Mouse (Mus musculus): ENCODE measurements around the gene Gm20715.

The Gm20715 gene

DNA sequence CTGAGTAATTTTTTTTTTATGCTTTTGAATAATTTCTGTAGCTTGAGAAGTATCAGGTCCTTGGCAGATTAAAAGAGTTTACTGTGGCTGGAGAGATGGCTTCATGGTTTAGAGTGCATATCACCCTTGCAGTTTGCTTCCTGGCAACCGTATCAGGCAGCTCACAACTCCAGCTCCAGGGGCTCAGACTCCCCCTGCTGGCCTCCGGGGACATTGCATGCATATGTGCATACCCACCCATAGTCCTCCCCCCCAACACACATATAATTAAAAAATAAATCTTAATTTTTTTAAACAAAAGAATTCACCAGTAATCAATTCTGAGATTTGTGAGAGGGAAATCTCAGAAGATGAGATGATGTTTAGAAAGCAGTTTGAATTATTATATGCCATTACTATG, 20.3 kb downstream of the Gm20715 start:
- peak; percentile 9 to 51 for DNase-seq

DNA sequence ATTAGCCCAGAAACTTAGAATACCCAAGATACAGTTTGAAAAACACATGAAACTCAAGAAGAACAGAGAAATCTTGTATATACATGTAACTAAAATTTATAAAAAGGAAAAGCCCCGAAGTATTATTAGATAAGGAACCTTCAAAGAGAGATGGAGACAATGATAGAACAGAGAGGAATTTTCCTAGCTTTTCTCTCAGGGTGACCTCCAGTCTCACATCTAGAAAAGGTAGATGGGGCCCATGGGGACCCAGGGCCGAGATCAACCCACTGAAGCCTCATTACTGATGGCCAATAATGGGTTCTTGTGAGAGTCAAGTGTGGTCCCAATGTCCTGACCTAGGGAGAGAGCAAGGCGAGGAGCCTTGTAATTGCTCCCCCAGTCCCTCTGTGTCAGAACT, 28.3 kb downstream of the Gm20715 start, which contains the start of gene Olfr1344:
Gene Olfr1344, plus strand, starts transcription at position 301 of the 400 bp plus-strand sequence.
- DNase-seq, result no peak

DNA sequence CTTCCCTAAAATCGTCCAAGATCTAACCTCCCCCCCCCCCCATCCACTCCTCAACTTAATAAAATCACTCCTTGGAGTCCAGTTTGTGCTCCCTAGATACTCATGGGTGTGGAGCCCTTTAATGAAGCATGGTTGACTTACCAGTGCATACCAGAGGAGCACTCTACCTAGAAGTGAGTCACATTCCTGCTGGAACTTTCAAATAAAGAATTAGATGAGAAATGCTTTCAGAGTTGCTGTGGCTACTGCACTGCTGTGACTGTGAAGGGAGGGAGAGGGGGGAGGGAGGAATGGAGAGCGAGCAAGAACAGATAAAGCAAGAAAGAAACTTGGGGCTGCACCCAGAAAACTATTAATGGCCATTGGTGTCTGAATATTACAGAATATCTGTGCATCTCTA, 31.1 kb downstream of the Gm20715 start:
- DNase-seq, result peak in 1 of 2 experiments; percentile 8

DNA sequence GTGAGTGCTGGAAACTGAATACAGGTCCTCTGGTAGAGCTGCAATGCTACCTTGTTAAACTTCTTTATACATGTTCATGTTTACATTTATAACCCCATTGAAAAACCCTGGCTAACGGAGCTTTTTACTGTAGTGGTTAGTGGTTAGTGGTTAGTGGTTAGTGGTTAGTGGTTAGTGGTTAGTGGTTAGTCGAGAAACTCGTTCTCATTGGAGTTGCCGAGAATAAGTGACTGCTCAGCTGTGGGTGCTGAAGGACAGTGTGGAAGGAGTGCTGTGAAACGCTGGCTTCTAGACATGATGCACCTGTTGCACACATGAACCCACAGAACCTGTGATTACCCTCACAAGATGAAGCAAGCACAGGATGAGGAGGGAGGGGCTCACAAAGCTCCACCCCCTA, 37.7 kb downstream of the Gm20715 start:
- DNase-seq, result no peak

DNA sequence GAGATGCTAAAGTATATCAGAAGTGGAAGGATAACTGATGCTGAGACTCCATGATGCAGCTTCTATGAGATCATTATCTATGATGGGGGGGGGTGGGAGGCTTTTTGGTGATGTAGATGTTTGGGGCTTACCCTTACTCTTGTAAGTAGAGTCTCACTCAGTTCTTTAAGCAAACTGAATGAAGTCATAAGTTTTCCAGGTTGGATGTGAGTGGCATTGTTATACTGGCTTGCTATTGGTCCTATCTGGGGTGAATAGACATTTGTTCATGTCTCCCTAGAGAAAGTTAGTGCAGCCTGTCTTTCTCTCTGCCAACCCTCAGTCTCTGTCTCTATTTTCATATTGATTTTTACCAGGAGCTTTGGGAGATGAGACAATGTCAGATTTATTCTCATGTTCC, 45.8 kb downstream of the Gm20715 start, which contains the start of gene Olfr1336:
Gene Olfr1336, plus strand, starts transcription at position 301 of the 400 bp plus-strand sequence.
- DNase-seq, result no peak

DNA sequence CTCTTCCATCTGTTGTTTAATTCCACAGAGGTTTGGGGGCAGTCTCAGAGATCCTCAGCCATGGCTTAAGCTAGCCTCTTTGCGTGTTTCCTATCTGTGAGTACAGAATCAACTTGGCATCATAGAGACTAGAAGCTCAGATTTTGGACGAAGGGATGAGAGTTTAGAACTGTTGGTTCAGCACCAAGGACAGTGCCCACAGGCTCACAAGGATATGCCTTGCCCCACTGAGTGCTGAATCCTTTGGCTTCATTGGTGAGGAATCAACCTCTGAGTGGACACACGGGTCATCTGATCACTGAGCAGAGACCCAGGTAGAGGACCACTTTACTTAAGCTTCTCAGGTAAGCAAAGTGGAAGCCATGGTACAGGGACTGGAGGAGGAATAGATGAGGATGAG, 46.3 kb downstream of the Gm20715 start:
- DNase-seq, result no peak

DNA sequence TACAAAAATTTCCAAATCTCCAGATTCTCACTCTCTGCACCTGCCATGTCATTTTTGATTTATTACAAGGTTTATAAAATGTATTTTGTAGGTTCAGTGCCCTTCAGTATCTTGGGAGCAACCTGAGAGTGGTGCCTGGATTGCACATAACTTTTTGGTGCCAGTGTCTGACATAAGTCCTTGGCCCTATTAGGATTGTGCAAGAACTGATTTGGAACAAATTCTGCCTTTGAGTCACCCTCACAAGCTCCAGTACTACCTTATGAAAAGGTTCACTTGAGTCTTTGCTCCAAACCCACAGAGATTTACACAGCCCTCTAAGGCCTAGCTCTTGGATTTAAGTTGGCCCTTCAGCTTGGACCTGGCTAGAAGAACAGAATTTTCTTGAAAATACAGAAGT, 56.9 kb downstream of the Gm20715 start, which contains the start of gene Olfr1346:
Gene Olfr1346, plus strand, starts transcription at position 151 of the 400 bp plus-strand sequence.
- DNase-seq, result no peak

DNA sequence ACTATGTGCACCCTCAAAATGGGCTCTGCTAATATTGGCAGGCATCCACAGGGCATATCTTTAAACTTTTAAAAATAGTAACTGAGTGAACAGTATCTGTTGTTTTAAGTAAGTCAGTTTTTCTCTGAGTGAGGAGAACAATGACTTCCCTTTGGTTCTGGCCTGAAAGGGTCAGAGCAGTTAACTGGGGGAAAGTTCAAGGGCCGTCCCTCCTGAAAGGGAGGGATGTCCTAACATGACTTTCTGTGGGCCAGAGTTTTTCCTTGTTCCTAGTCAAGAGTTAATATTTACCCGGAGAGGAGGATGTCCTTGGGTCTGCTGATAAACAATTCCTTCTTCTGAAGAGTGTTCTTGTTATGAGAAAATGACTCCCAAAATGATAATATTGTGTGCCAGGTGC, 67.6 kb downstream of the Gm20715 start:
- DNase-seq, result peak; percentile 67 to 68

DNA sequence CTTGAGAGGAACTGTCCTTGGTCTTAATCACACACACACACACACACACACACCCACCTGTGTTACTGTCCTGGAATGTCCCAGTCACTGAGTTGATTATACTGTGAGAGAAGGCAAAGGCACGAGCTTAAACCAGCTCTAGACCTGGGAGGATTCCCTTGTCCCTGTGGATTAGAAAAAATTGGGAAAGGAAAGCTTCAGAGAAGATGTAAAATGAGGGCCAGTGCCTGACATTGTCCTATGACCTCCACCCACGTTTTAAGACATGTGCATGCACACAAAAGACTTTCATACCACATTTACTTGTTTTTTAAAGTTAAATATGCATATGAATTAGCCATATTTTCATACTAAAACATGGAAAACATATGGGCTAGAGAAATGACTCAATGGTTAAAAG, 76.8 kb downstream of the Gm20715 start, which contains the start of gene Olfr5:
Gene Olfr5, minus strand, starts transcription at position 101 of the 400 bp plus-strand sequence.
- DNase-seq, result no peak

Measured in kidney, adult 8-10 months (tissue).